Mouse (Mus musculus): Measurements from ENCODE around the gene Tcf7l1.

Tcf7l1 gene

GRCm38 (mm10) chr6:72622917-72623316, 166.1 kb downstream of the Tcf7l1 start:
- no peak for DNase-seq (ENCODE audit: low spot score)

GRCm38 (mm10) chr6:72620920-72621319, 168.1 kb downstream of the Tcf7l1 start:
- no peak for DNase-seq (ENCODE audit: low spot score)

- DNase-seq (ENCODE audit: low spot score) = no peak
Measured at GRCm38 (mm10) chr6:72619734-72620532, 169.1 kb downstream of the Tcf7l1 start.

GRCm38 (mm10) chr6:72616643-72617288, 172.3 kb downstream of the Tcf7l1 start, which contains the start of gene Tgoln1:
Gene Tgoln1, minus strand, starts transcription at chr6:72617000.
- DNase-seq (ENCODE audit: low spot score) = peak; percentile 94

- DNase-seq (ENCODE audit: low spot score) = peak; percentile 11
Measured at GRCm38 (mm10) chr6:72615561-72616375, 173.3 kb downstream of the Tcf7l1 start.

GRCm38 (mm10) chr6:72615151-72615550, 173.9 kb downstream of the Tcf7l1 start:
- no peak for DNase-seq (ENCODE audit: low spot score)

GRCm38 (mm10) chr6:72610261-72610660, 178.8 kb downstream of the Tcf7l1 start:
- no peak for DNase-seq (ENCODE audit: low spot score)

GRCm38 (mm10) chr6:72608662-72609184, 180.3 kb downstream of the Tcf7l1 start:
- no peak for DNase-seq (ENCODE audit: low spot score)

- DNase-seq (ENCODE audit: low spot score) = no peak
Measured at GRCm38 (mm10) chr6:72607676-72608075, 181.4 kb downstream of the Tcf7l1 start.

GRCm38 (mm10) chr6:72607060-72607459, 182.0 kb downstream of the Tcf7l1 start:
- DNase-seq (ENCODE audit: low spot score) = no peak

- no peak for DNase-seq (ENCODE audit: low spot score)
Measured at GRCm38 (mm10) chr6:72604066-72604465, 185.0 kb downstream of the Tcf7l1 start.

- peak; percentile 64 for DNase-seq (ENCODE audit: low spot score)
Measured at GRCm38 (mm10) chr6:72601732-72602131, 187.3 kb downstream of the Tcf7l1 start.

GRCm38 (mm10) chr6:72600771-72601170, 188.3 kb downstream of the Tcf7l1 start:
- DNase-seq (ENCODE audit: low spot score) = no peak

GRCm38 (mm10) chr6:72600216-72600615, 188.8 kb downstream of the Tcf7l1 start:
- no peak for DNase-seq (ENCODE audit: low spot score)

GRCm38 (mm10) chr6:72598791-72599557, 190.1 kb downstream of the Tcf7l1 start:
- no peak for DNase-seq (ENCODE audit: low spot score)

GRCm38 (mm10) chr6:72597956-72598753, 190.9 kb downstream of the Tcf7l1 start, which contains the start of the genes Elmod3 and Retsat:
Gene Elmod3, minus strand, starts transcription at chr6:72598413.
Gene Retsat, plus strand, starts transcription at chr6:72598475.
- DNase-seq (ENCODE audit: low spot score) = peak; percentile 65

GRCm38 (mm10) chr6:72597083-72597874, 191.8 kb downstream of the Tcf7l1 start:
- no peak for DNase-seq (ENCODE audit: low spot score)

GRCm38 (mm10) chr6:72593914-72594313, 195.1 kb downstream of the Tcf7l1 start:
- no peak for DNase-seq (ENCODE audit: low spot score)

GRCm38 (mm10) chr6:72593011-72593803, 195.8 kb downstream of the Tcf7l1 start:
- DNase-seq (ENCODE audit: low spot score) = no peak
